Mouse (Mus musculus): ENCODE measurements around the gene Chadl.
"Not testable (repeated sequence)": the region's sequence is repeated elsewhere in the genome, so short reads cannot be mapped to it uniquely, and the experiment has no call there.

The Chadl gene

DNA sequence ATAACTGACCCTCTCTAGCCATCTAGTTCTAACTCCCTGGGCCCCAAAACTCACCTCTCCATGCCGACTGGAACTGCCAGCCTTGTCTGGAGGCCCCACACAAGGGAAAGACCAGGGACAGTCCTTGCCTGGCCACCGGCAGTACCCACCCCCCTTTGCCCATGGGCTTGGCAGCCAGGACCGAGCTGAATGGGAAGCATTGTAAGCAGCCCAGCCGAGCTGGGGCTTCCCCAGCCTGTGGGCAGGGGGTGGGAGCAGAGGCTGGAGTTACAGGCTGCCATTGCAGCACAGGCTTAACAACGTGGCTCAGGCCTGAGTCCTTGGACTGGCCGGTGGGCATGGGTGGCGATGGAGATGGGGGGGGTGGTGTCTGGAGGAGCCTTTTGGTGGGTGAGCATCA, at the start of gene Chadl:
Chadl (minus strand) TSS at position 113 of the 400 bp plus-strand sequence.
- DNase-seq (ENCODE audit: low spot score): no peak

DNA sequence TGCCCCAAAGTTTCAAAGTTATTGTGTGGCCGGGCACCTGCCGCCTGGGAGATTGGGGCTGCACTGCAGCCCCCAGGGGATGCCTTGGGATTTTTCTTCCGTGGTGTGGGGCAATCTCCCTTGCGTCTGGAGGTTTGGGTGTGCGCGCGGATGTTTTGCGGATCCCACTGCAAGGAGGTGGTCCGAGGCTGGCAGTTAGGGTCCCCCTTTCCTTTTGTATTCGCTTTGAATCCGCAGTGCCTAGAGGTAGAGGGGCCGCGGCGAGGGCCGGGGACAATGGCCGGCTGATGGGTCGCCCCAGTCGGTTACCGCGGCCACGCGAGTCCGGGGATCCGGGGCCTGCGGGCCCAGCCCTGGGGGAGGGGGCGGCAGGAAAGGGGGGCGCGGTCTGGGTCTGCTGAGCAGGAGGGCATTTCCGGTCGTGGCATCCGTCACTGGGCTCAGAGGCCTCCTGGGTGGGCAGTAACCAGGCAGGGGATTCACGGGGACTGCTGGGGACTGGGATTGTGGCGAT, 48.6 kb upstream of the Chadl start:
- DNase-seq (ENCODE audit: low spot score): peak; percentile 68

DNA sequence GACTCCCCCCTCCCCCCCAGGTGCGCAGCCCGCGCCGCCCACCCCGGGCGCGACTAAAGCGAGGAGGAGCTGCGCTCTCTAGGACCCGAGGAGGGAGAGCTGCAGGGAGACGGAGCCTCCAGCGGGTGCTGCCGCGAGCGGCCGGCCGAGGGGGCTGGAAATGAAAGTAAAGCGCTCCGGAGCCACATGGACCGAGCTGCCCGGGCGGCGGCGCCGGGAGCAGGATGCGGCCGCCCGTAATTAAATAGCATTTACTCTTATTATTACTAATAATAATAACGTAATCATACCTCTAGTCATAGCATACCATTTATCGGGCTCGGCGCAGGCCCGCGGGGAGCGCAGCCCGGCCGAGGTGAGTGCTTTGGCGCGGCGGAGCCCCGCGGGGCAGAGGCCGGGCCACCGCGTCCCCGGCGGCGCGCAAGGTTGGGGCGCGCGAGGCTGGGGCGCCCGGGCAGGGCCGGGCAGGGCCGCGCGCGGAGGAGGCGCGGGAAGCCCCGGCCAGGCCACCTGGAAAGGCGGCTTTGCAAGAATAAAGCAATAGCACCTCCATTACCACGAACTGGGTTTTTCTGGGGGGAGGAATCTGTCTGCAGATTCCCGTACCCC, 48.0 kb upstream of the Chadl start, which contains the start of the genes Zc3h7b and Rangap1:
Zc3h7b (plus strand) TSS at position 66 of the 609 bp plus-strand sequence.
Rangap1 (minus strand) TSS at position 539 of the 609 bp plus-strand sequence.
- peak; percentile 68 for DNase-seq (ENCODE audit: low spot score)

DNA sequence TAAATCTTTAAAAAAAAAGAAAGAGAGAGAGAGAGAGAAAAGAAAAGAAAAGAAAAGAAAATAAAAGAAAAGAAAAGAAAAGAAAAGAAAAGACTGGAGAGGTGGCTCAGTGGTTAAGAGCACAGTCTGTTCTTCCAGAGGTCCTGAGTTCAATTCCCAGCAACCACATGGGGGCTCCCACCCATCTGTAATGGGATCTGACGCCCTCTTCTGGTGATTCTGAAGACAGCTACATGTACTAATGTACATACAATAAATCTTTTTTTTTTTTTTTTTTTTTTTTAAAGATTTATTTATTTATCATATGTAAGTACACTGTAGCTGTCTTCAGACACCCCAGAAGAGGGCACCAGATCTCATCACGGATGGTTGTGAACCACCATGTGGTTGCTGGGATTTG, 45.3 kb upstream of the Chadl start:
- not testable (repeated sequence) for DNase-seq (ENCODE audit: low spot score)

DNA sequence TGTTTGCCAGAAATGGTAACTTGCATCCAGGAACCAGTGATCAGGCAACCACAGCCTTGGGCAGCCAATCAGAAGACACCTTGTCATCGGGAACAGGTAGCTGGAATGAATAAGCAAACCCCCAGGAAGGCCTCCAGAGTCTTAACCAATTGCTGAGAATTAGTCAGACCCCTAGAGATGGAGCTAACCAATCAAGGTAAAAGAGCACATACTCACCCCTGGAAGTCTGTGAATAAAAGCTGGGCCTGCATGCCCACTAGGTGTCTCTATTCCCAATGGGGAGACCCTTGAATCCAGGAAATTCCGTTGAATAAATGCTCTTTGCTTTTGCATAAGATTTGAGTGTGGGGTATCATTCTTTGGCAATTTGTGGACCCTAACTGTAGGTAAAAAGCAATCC, 42.8 kb upstream of the Chadl start:
- DNase-seq (ENCODE audit: low spot score): no peak

DNA sequence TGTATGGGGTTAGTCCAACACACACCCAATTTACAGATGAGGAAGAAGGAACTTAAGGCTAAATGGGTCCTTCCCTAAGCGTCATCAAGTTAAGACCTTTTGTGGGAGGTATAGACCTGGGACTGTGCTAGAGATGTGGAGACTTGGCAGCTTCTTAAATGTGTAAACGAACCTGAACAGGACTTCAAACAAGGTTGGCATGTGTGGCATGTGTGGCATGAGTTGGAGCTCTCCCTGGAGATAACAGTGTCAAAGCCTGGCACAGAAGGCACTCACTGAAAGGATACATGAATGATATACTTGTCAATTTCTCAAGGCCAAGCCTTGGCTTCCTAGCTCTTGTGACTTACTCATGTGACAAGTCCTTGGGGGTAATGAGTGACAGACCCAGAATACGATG, 42.2 kb upstream of the Chadl start:
- no peak for DNase-seq (ENCODE audit: low spot score)

DNA sequence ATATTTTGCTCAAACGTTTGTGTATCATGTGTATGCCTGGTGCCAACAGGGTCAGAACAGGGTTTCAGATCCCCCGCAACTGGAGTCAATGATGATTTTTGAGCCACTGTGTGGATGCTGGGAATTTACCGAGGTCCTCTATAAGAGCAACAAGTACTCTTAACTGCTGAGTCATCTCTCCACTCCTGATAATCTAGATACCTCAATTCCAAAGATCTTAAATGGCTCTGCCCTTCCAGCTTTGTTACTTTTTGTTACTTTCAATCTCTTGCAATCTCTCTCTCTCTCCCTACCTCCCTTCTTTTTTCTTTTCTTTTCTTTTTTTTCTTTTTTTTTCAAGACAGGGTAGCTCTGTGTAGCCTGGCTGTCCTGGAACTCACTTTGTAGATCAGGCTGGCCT, 38.0 kb upstream of the Chadl start:
- no peak for DNase-seq (ENCODE audit: low spot score)

DNA sequence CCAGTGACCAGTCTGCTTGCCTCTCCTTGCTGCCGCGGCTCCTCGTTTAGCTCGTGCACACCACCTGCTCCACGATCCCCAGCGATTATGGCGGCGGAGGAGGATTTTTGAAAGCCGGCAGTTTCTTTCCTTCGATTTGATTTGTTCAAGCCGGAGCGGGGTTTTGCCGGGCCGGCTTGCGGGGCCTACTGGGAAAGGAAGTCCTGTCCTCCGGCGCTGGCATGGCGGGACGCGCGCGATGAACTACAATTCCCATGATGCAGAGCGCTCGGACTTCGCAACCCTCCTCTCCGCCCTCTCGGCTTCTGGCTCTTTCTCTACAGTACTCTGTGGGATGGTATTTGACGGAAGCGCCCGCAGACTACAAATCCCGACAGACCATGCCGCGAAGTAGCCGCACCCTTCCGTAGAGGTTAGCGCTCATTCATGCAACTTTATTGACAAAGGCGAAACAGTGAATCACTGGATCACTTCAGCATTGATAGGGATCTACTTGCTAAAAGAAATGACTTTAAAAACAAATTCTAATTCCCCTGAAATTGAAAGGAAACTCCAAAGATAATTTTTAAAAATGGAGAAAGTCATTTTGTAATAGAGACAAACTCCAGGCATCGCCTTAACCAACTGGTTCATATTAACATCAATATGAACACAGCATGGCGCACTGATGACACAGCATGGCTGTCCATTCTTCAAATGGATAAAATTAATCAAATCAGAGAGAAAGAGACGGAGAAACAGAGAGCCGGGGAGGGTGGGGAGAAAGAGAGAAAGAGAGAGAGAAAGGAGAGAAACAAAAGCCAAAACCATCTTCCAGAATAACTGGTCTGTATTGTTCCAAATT, 32.9 kb upstream of the Chadl start:
- DNase-seq (ENCODE audit: low spot score): peak; percentile 76

DNA sequence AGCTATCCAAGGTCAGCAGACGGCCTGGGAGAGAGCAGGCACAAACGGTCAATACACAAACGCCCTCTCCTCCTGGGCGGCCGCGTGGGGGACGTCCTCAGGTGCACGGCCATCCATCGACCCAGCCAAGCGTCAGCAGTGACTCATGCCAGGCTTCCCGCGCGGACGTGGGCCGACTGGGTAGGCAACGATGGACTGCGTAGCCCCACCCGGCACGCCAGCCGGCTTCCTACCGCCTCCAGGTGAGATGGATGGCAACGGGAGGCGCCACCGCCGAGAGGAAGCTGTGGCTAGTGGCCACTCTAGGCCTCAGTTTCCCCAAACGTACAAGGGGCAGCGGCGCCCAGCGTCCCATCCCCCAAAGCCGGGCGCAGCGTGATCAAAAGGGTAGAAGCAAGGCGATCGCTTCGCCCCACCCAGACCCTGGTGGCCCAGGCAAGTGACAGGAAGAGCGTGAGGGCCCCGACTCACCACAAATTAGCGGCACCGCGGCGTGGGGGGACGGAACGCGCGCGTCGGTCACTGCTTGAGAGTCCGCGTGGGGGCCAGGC, 32.2 kb upstream of the Chadl start:
- DNase-seq (ENCODE audit: low spot score): no peak

DNA sequence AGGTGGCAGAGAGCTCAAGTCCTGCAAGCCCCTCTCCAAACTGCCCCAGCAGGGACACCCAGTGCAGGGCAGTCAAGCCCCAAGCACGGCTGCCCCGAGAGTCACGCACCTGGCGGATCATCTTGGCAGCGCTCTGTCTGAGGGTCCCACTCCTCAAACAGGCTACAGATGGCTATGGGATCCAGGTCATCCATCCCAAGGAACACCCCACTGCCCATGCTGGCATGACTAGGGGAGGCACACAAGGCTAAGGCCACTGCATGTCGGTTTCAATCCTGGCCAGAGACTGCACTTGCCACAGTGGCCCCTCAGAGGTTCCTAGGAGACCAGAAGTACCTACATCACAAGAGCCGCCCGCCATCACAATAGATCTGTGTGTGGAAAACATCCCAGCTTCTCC, 28.9 kb upstream of the Chadl start:
- no peak for DNase-seq (ENCODE audit: low spot score)

DNA sequence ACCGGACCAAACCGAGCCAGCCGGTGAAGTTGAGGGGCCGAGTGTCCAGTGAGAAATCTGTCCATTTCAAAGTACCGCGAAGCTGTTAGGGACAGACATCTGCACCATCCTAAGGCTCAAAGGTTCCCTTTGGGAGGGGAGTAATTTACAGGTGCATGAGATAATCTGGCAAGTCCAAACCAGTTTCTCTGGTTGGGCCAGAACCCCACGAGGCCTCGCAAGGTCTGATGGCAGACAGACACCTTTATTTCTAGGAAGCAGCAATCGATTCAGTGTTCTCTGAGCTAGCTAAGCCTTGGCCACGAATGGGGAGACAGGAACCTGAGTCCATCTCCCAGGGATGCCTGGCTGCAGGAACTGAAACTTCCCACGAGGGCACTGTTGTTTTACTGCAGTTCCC, 26.6 kb upstream of the Chadl start:
- DNase-seq (ENCODE audit: low spot score): no peak

DNA sequence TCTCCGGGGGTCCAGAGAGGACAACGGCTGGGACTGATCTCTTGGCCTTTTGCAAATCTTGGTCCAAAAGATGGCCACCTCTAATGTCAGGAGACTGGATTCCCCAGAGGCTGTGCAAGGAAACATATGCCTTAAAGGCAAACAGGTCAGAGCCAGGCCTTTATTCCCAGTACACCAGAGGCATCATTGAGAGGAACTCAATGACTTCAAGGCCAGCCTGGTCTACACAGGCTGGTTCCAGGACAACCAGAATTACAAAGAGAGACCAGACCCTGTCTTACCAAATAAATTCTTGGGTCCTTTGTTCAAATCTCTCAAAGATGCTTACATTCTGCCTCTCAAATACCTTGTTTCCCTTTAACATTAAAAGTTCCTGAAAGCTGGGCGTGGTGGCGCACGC, 25.3 kb upstream of the Chadl start:
- no peak for DNase-seq (ENCODE audit: low spot score)

DNA sequence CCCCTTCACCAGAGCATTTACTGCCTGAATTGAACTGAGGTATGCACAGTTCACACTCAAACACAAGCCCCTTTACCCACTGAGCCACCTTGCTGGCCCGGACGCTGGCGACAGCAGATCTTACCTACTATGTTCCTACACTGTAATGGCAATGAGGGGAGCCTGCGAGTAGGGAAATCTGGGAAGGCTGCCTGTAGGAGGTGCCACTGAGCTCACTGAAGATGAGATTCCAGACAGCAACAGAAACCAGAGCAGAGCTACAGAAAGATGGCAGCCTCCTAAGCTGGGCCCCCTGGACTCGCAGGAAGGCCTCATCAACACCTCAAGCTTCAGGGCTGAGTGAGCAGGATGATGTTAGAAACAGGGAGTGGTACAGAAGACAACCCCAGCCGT, 22.0 kb upstream of the Chadl start:
- no peak for DNase-seq (ENCODE audit: low spot score)

DNA sequence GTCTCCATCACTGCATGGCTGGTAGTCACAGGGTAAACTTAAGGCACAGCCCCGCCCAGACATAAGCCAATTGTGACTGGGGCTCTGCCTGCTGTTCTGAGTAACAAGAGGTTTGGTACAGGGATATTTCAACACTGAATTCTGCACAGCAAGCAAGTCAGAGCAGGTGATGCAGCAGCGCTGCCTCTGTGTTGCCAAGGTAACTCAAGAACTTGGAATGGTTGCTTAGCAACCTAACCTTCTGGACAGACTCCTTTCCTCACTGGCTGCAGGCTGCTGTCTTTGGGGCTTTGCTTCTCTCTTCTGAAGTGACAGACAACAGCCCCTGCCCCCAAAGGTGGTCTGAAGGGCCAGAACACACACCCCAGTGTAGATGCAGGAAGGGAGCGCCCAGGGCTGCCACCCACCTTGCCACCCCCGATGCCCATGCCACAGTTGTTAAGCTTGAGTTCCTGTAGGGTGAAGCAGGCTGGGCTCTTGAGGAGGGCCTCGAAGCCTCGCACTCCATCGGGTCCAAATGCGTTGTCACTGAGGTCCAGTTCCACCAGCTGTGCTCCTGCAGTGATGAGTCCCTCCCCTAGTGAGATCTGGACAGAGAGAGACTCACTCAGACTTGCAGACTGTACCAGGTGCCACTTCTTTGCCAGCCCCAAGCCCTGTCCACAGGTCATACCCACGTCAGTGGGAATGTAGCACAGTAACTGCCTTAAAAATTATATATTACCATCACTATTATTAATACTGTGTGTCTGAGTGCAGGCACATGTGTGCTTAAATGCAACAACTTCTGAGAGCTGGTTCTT, 21.4 kb upstream of the Chadl start:
- DNase-seq (ENCODE audit: low spot score): no peak

DNA sequence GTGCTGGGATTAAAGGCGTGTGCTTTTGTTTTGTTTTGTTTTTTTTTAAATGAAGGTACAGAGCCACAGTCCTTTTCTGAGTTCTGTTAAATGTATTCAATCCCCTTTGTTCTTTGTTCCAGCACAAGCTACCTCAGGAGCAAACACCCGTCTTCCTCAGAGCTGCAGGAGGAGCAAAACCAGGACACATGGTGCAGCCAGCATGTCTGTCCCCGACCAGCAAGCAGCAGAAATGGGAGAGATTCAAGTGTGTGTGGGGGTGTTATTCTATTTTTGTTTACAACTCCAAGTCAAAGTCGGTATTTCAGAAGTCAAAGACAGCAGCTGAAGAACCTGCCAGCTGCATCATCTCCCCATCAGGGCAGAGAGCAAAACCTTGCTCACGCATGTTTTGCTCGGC, 16.7 kb upstream of the Chadl start:
- no peak for DNase-seq (ENCODE audit: low spot score)

DNA sequence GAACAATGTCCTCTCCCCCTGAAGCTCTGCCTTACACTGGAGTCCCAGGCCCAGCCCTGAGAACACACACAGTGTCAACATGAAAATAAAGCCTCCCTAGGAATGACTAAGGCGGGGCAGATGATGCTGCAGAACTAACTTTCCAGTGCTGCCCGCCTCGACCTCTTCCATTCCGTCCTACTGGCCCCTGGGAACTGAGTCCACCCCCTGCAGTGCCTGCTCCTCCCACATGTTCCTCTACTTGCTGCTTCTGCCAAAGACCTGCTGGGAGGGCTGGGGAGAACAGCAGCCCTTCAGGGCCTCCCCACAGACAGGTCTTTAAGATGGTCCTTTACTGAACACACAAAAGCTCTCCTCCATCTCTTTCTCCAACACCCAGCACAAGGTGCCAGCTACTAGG, 13.7 kb upstream of the Chadl start:
- no peak for DNase-seq (ENCODE audit: low spot score)

DNA sequence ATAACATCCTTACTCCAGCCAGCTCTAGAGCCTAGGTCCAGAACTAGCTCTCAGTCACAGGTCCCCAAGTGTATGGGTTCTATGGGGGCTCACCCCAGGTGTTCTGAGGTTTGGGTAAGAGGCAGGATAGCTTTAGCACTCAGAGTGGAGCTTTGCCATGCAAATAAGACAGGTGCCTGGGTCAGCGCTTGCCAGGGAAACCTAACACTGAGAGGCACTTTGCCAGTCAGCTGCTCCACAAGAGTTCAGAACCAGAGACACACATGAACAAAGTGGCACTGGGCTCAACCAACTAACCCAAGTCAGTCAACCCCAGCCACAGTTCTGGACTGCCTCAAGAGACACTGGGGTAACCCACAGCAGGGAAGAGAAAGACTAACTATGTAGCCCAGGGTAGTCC, 12.6 kb upstream of the Chadl start:
- DNase-seq (ENCODE audit: low spot score): no peak

DNA sequence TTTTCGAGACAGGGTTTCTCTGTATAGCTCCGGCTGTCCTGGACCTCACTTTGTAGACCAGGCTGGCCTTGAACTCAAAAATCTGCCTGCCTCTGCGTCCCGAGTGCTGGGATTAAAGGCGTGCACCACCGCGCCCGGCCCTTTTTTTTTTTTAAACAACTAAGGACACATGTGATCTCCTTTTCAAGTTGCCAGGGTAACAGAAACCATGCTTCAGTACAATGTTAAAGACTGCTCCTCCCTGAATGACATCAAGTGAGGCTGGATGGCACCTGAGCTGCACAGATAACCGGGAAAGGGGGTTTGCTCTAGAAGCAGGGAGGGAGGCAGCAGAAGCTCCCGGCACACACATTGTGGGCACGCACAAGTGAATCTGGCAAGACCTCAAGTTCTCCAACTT, 11.9 kb upstream of the Chadl start:
- DNase-seq (ENCODE audit: low spot score): no peak

DNA sequence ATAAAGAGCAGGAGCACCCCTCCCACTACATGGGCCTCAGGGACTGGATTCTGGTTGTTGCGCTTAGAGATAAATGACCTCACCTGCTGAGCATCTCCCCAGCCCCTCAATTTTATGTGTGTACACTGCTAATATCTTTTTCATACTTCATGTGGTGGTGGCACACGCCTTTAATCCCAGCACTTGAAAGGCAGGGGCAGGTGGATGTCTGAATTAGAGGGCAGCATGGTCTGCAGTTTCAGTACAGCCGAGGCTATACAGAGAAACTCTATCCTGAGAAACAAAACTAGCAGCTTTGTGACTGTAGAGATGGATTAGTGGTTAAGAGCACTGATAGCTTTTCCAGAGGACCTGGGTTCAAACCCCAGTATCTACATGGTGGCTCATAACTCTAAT, 6.0 kb upstream of the Chadl start:
- DNase-seq (ENCODE audit: low spot score): no peak

DNA sequence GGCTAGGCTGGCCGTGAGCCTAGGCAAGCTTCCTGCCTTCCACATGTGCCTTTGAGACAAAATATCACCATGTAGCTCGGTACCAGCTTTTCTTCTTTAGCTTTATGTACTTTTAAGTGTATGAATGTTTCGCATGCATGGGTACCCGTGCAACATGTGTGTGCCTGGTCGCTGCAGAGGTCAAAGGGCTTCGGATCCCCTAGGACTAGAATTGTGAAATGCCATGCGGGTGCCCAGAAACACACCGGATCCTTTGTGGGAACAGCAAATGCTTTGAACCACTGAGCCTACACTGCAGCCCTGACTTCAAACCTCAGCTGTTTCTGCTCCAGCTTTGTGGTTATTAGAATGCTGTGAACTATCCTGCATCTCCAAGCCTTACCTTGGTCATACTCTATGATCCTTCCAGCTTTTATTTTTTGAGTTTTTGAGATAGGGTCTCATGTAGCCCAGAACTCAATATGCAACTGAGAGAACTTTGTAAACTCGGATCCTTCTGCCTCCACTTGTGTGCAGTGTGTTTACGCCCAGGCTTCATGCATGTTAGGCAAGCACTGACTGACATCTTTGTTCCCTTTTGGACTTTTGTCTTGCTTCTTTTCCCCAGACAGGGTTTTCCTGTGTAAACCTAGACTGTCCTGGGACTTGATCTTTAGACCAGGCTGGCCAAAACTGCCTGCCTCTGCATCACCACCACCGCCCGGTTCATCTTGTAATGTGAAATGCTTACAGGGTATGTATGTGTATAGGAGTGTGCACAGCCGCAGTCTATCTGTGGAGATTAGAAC, 5.4 kb upstream of the Chadl start:
- DNase-seq (ENCODE audit: low spot score): no peak

DNA sequence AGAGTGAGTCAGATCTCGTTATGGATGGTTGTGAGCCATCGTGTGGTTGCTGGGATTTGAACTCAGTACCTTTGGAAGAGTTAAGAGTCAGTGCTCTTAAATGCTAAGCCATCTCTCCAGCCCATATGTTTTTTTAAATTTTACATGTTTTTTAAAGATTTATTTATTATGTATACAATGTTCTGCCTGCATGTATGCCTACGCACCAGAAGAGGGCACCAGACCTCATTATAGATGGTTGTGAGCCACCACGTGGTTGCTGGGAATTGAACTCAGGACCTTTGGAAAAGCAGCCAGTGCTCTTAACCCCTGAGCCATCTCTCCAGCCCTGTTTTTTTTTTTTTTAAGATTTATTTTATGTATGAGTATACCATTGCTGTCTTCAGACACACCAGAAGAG, 4.3 kb upstream of the Chadl start:
- not testable (repeated sequence) for DNase-seq (ENCODE audit: low spot score)

DNA sequence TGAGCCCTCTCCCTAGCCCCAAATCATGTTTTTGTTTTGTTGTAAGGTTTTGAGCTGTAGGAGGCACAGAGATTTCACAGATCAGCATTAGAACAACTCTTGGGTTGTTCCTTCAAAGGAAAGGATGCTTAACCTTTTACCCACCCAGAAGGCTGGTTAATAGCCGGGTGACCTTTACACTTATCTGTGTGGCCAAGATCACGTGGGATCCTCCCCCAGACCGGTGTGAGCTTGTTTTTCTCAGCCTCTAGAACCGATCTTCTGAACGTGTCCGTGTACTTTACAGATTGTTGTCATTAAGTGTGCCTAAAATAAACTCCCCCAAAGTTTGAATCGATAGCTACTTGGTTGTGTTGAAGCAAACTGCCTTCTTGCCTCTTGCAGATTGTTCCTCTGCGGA, 3.5 kb upstream of the Chadl start:
- DNase-seq (ENCODE audit: low spot score): no peak

Measured in ovary, postnatal 10 days (tissue).